Mouse (Mus musculus): ENCODE results near the gene Sumf1.

The Sumf1 gene

GRCm38 (mm10) chr6:108206914-108207566 is 21.7 kb upstream of the Sumf1 start:
- DNase-seq (ENCODE audit: low spot score in 2 of 2): no peak

GRCm38 (mm10) chr6:108206145-108206544 is 20.8 kb upstream of the Sumf1 start:
- no peak for DNase-seq (ENCODE audit: low spot score in 2 of 2)

GRCm38 (mm10) chr6:108204322-108204721 is 18.9 kb upstream of the Sumf1 start:
- DNase-seq (ENCODE audit: low spot score in 2 of 2): no peak

GRCm38 (mm10) chr6:108198286-108198685 is 12.9 kb upstream of the Sumf1 start:
- no peak for DNase-seq (ENCODE audit: low spot score in 2 of 2)

GRCm38 (mm10) chr6:108197117-108197516 is 11.7 kb upstream of the Sumf1 start:
- no peak for DNase-seq (ENCODE audit: low spot score in 2 of 2)

- no peak for DNase-seq (ENCODE audit: low spot score in 2 of 2)
Measured at GRCm38 (mm10) chr6:108196665-108197064, 11.3 kb upstream of the Sumf1 start.

GRCm38 (mm10) chr6:108192632-108193031 is 7.2 kb upstream of the Sumf1 start:
- DNase-seq (ENCODE audit: low spot score in 2 of 2): no peak

GRCm38 (mm10) chr6:108190690-108191089 is 5.3 kb upstream of the Sumf1 start:
- no peak for DNase-seq (ENCODE audit: low spot score in 2 of 2)

- no peak for DNase-seq (ENCODE audit: low spot score in 2 of 2)
Measured at GRCm38 (mm10) chr6:108185685-108186009, 265 bp upstream of the Sumf1 start.

GRCm38 (mm10) chr6:108179087-108179486 is 6.3 kb downstream of the Sumf1 start:
- DNase-seq (ENCODE audit: low spot score in 2 of 2): no peak

GRCm38 (mm10) chr6:108174181-108174580 is 11.2 kb downstream of the Sumf1 start:
- DNase-seq (ENCODE audit: low spot score in 2 of 2): peak in 1 of 2 experiments; percentile 36

- no peak for DNase-seq (ENCODE audit: low spot score in 2 of 2)
Measured at GRCm38 (mm10) chr6:108172219-108172618, 13.2 kb downstream of the Sumf1 start.

- DNase-seq (ENCODE audit: low spot score in 2 of 2): no peak
Measured at GRCm38 (mm10) chr6:108169466-108169865, 15.9 kb downstream of the Sumf1 start.

GRCm38 (mm10) chr6:108168723-108169122 is 16.7 kb downstream of the Sumf1 start:
- DNase-seq (ENCODE audit: low spot score in 2 of 2): no peak

GRCm38 (mm10) chr6:108167946-108168680 is 17.3 kb downstream of the Sumf1 start:
- no peak for DNase-seq (ENCODE audit: low spot score in 2 of 2)

GRCm38 (mm10) chr6:108165598-108165997 is 19.8 kb downstream of the Sumf1 start:
- no peak for DNase-seq (ENCODE audit: low spot score in 2 of 2)

GRCm38 (mm10) chr6:108164935-108165334 is 20.4 kb downstream of the Sumf1 start:
- DNase-seq (ENCODE audit: low spot score in 2 of 2): no peak

- peak in 1 of 2 experiments; percentile 26 for DNase-seq (ENCODE audit: low spot score in 2 of 2)
Measured at GRCm38 (mm10) chr6:108160608-108161007, 24.8 kb downstream of the Sumf1 start.

GRCm38 (mm10) chr6:108156881-108157280 is 28.5 kb downstream of the Sumf1 start:
- DNase-seq (ENCODE audit: low spot score in 2 of 2): no peak

- no peak for DNase-seq (ENCODE audit: low spot score in 2 of 2)
Measured at GRCm38 (mm10) chr6:108154243-108154642, 31.1 kb downstream of the Sumf1 start.

- DNase-seq (ENCODE audit: low spot score in 2 of 2): peak; percentile 61 to 62
Measured at GRCm38 (mm10) chr6:108152661-108153269, 32.6 kb downstream of the Sumf1 start.

- DNase-seq (ENCODE audit: low spot score in 2 of 2): no peak
Measured at GRCm38 (mm10) chr6:108152081-108152480, 33.3 kb downstream of the Sumf1 start.

- no peak for DNase-seq (ENCODE audit: low spot score in 2 of 2)
Measured at GRCm38 (mm10) chr6:108149235-108149634, 36.1 kb downstream of the Sumf1 start.

Measured in right cerebral cortex, adult 2 months (tissue).